ENCODE assay signal across 18 mouse cellular contexts in the genomic region with DNA sequence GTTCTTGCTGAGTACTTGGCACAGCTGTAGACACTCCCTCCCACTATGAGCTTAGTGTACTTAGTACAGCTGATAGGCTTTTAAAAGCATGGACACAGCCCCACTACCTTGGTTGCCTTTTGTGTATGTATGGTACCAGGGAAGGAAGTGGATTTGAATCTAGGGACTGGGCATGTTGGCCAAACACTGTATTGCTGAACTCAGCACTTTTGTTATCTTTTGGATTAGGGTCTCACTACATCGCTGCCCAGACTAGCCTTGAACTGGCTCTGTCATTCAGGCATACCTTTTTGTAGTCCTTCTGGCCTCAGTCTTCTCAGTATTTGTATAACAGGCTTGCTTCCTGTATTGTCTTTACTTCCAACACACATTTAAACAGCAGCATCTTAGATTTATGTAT.
"Had no signal": no experiment of that assay in that cellular context is flagged by ENCODE, and none has a peak within 500 bp of the region (broad histone marks: within the 10 kb centered on the region; RNA-seq: fewer than 3 reads in every experiment).

No protein-coding gene starts in this region.

- H3K27ac ChIP-seq: liver, embryonic 12.5 days; liver, embryonic 14.5 days; midbrain, embryonic 10.5 days; neural tube, embryonic 12.5 days; stomach, embryonic 15.5 days; stomach, postnatal 0 days had no signal

- H3K36me3 ChIP-seq: liver, embryonic 12.5 days; neural tube, embryonic 12.5 days; stomach, embryonic 15.5 days had no signal

- H3K4me2 ChIP-seq: liver, embryonic 12.5 days; lung, embryonic 14.5 days; neural tube, embryonic 12.5 days; stomach, embryonic 15.5 days had no signal

- H3K4me3 ChIP-seq: liver, embryonic 12.5 days; midbrain, embryonic 10.5 days; neural tube, embryonic 12.5 days; stomach, embryonic 15.5 days had no signal

- ATAC-seq: liver, embryonic 12.5 days; midbrain, embryonic 16.5 days had no signal

- H3K27me3 ChIP-seq: stomach, embryonic 15.5 days had no signal

- H3K9me3 ChIP-seq: liver, embryonic 12.5 days; midbrain, embryonic 10.5 days; neural tube, embryonic 12.5 days; stomach, embryonic 15.5 days had no signal

- H3K9ac ChIP-seq: liver, embryonic 12.5 days; liver, embryonic 14.5 days; lung, embryonic 14.5 days; neural tube, embryonic 12.5 days; stomach, embryonic 15.5 days had no signal

- DNase-seq: lung, adult 18-20 months; lung, embryonic 14.5 days; lung, postnatal 10 days; lung, postnatal 4 days; midbrain, embryonic 14.5 days; retina, postnatal 1 day; right cerebral cortex, adult 18-20 months; right cerebral cortex, postnatal 25 days; thymus, adult 2 months; thymus, postnatal 25 days; thymus, postnatal 4 days had no signal
